Mouse (Mus musculus) heart, adult 2 months (tissue): Measurements from ENCODE around the gene Ptges.

Source experiments
- CTCF ChIP-seq: fragments of 200-600 bp; IDR thresholded peaks from 2 replicates; pipeline ENCODE4 v1.8.1; 2022; ENCODE audit warnings: antibody characterized with exemption, mild to moderate bottlenecking, moderate library complexity
- POLR2A ChIP-seq: fragments of 200-500 bp; IDR thresholded peaks from 2 replicates; pipeline ENCODE4 v1.6.1; 2011; ENCODE audit warnings: mild to moderate bottlenecking, low read depth, low read length, control low read depth; ENCODE audit not compliant: insufficient read depth

DNA sequence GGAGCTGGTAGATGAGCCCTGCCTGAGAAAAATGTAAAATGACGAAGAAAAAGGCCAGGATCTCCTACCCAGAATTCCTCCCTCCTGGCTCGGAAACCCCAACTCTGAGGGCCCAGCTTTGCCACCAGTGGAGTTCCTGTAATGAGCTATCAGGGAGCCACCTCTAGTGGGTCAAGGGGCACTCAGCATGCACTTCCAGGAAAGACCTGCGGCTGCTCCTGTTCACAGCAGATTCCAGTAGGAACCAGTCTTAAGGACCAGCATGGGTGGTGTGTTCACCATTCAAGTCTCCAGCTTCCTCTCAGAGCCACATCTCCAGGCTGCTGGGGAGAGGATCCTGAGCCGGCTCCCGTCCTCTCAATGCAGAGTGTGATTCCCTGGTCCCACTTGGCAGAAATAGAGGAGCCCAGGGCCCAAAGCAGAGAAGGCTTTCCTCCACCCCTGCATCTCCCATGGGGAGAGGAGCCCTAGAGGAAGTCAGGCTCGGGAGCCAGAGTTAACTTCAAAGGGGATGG lies 28.0 kb downstream of the Ptges start:
- TF ChIP-seq CTCF (no peak), POLR2A (no peak)
